In genomic region chr5:135799746-135800145, GRCm38 (mm10) we compare ENCODE assay signal across 11 mouse cellular contexts. TPM values are rescaled to one million over a fixed set of nuclear protein-coding genes. Genes with fewer than 3 reads are reported as not detected.
DNase-seq lines count a peak whose midpoint lies in the region; ATAC-seq and TF ChIP-seq lines count a peak whose summit lies in the region.
"Had no signal": no experiment of that assay in that cellular context is flagged by ENCODE, and none has a peak within 500 bp of the region (broad histone marks: within the 10 kb centered on the region; RNA-seq: fewer than 3 reads in every experiment).

No protein-coding gene starts in this region.

- no peak overlapping the region for H3K27ac ChIP-seq in cerebellum, adult 2 months (ENCODE audit: insufficient read depth, low read length)
- H3K27ac ChIP-seq in layer of hippocampus, adult 2 months, result no peak overlapping the region
- H3K27ac ChIP-seq in embryonic facial prominence, embryonic 11.5 days (replicated peaks; ENCODE audit: low read depth, low read length), result no peak overlapping the region

- DNase-seq in cerebellum, adult 2 months, result no peak
- no peak for DNase-seq in cerebellum, adult 11 months
- peak in 1 of 2 experiments; percentile 36 for DNase-seq in layer of hippocampus, adult 2 months (ENCODE audit: low spot score in 2 of 2)
- DNase-seq in layer of hippocampus, adult 9-10 months (ENCODE audit: low spot score), result no peak
- peak; percentile 43 for DNase-seq in A20 (ENCODE audit: low read depth, low spot score)
- DNase-seq in embryonic facial prominence, embryonic 11.5 days (ENCODE audit: low spot score), result peak; percentile 35
- DNase-seq in thymus, adult 18-20 months, result no peak
- DNase-seq: spleen, adult 18-20 months had no signal

- no peaks in the 10 kb centered on the region for H3K36me3 ChIP-seq in embryonic facial prominence, embryonic 11.5 days (replicated peaks; ENCODE audit: control insufficient read depth, insufficient read depth, low read depth, low read length)

- TF ChIP-seq POLR2A in cerebellum, adult 2 months (IDR thresholded peaks at IDR 0.05; ENCODE audit: borderline replicate concordance, insufficient read depth, low read length), result no peak

- H3K4me1 ChIP-seq in cerebellum, adult 2 months (ENCODE audit: control insufficient read depth, insufficient read depth, low read length), result peaks cover 30% of the 10 kb centered on the region
- H3K4me1 ChIP-seq in embryonic facial prominence, embryonic 11.5 days (ENCODE audit: control insufficient read depth, insufficient read depth, low read length), result 0 out of 2 replicates have a peak, but pooled peaks cover 3% of the 10 kb centered on the region

- no peaks in the 10 kb centered on the region for H3K27me3 ChIP-seq in cerebellum, adult 2 months (ENCODE audit: control insufficient read depth, insufficient read depth, low read length)
- no peaks in the 10 kb centered on the region for H3K27me3 ChIP-seq in embryonic facial prominence, embryonic 11.5 days (ENCODE audit: control insufficient read depth, insufficient read depth, low read length)

- no peak overlapping the region for H3K9ac ChIP-seq in embryonic facial prominence, embryonic 11.5 days (replicated peaks; ENCODE audit: low read length)

- no peak for ATAC-seq in embryonic facial prominence, embryonic 11.5 days (replicated peaks; ENCODE audit: insufficient number of reproducible peaks, low FRiP score, low TSS enrichment, low read depth)
- no peak for ATAC-seq in inflammation-experienced regulatory T-cells, adult 6 months

- H3K9me3 ChIP-seq in embryonic facial prominence, embryonic 11.5 days (replicated peaks; ENCODE audit: control insufficient read depth, low read length), result no peaks in the 10 kb centered on the region

- 56% methylated on average over 4 of the region's 4 CpGs for WGBS in cerebellum, adult 2 months
- 40% methylated on average over 4 of the region's 4 CpGs for WGBS in embryonic facial prominence, embryonic 11.5 days

- H3K4me3 ChIP-seq in cerebellum, adult 2 months (replicated peaks; ENCODE audit: insufficient read depth, low read depth, low read length), result no peak overlapping the region
- H3K4me3 ChIP-seq in layer of hippocampus, adult 2 months, result no peak overlapping the region
- no peak overlapping the region for H3K4me3 ChIP-seq in embryonic facial prominence, embryonic 11.5 days (ENCODE audit: low read depth, low read length)

- peak; percentile 51; the same call in 1 of the 2 replicates for TF ChIP-seq CTCF in cerebellum, adult 2 months (IDR thresholded peaks at IDR 0.05; ENCODE audit: borderline replicate concordance, insufficient read depth, low read depth, low read length)
- TF ChIP-seq CTCF in layer of hippocampus, adult 2 months (conservative IDR thresholded peaks at IDR 0.05), result peak; percentile 81

- H3K4me2 ChIP-seq in embryonic facial prominence, embryonic 11.5 days (ENCODE audit: low read depth, low read length), result no peak overlapping the region

RNA-seq across cellular contexts. Expression of gene Srrm3, which starts 6.9 kb away (rescaled TPM):
- polyA plus RNA-seq in cerebellum, adult 2 months (2012; rRNA removed), result 123 and 131 TPM in 2 replicates
- total RNA-seq in layer of hippocampus, adult 2 months (2021), result 10 to 100 TPM; 80.9 to 81.4 TPM
- 3.2 and 3.3 TPM in 2 replicates for polyA plus RNA-seq in embryonic facial prominence, embryonic 11.5 days (2014; fragmentation: Nextera tagmentation; extraction: Ambion mirVana)
- polyA plus RNA-seq in inflammation-experienced regulatory T-cells, adult 6 months (2017; shearing (Covaris generic)), result not detected
- total RNA-seq: common myeloid progenitor, adult 5-6 weeks; megakaryocyte-erythroid progenitor cell, adult 5-6 weeks had no signal

RNA-seq across cellular contexts. Expression of gene Mdh2, which starts 21.5 kb away (rescaled TPM):
- polyA plus RNA-seq in cerebellum, adult 2 months (2012; rRNA removed), result 676 and 703 TPM in 2 replicates
- 100 to 1,000 TPM; 382 to 388 TPM for total RNA-seq in layer of hippocampus, adult 2 months (2021)
- polyA plus RNA-seq in embryonic facial prominence, embryonic 11.5 days (2014; fragmentation: Nextera tagmentation; extraction: Ambion mirVana), result 567 and 573 TPM in 2 replicates
- polyA plus RNA-seq in inflammation-experienced regulatory T-cells, adult 6 months (2017; shearing (Covaris generic)), result 100 to 1,000 TPM; 604 to 659 (median 643) TPM

RNA-seq across cellular contexts. Expression of gene Styxl1, which starts 21.6 kb away (rescaled TPM):
- 0.26 and 0.62 TPM in 2 replicates for polyA plus RNA-seq in cerebellum, adult 2 months (2012; rRNA removed)
- total RNA-seq in layer of hippocampus, adult 2 months (2021), result not detected
- polyA plus RNA-seq in embryonic facial prominence, embryonic 11.5 days (2014; fragmentation: Nextera tagmentation; extraction: Ambion mirVana), result 0.31 TPM in 1 of 2 replicates, not detected in the other
- 1 to 10 TPM in 1 of 3 experiments, under 1 TPM in 1, not detected in 1; 0.68 to 2.6 TPM for polyA plus RNA-seq in inflammation-experienced regulatory T-cells, adult 6 months (2017; shearing (Covaris generic))
- total RNA-seq: common myeloid progenitor, adult 5-6 weeks; megakaryocyte-erythroid progenitor cell, adult 5-6 weeks had no signal

RNA-seq across cellular contexts. Expression of gene Tmem120a, which starts 55.5 kb away (rescaled TPM):
- polyA plus RNA-seq in cerebellum, adult 2 months (2012; rRNA removed), result 14.8 and 15.6 TPM in 2 replicates
- total RNA-seq in layer of hippocampus, adult 2 months (2021), result 10 to 100 TPM; 16.9 to 19.8 TPM
- 47.1 and 57.3 TPM in 2 replicates for polyA plus RNA-seq in embryonic facial prominence, embryonic 11.5 days (2014; fragmentation: Nextera tagmentation; extraction: Ambion mirVana)
- polyA plus RNA-seq in inflammation-experienced regulatory T-cells, adult 6 months (2017; shearing (Covaris generic)), result 10 to 100 TPM; 31.4 to 58.5 (median 39.4) TPM

Comparison
In these comparisons a context has a peak if more than half of its experiments do, and no peak if none do; other contexts are left out.
1. DNase-seq: peak in A20 (single experiment) and embryonic facial prominence, embryonic 11.5 days (single experiment); none in cerebellum, adult 2 months (0 of 2), cerebellum, adult 11 months (single experiment), layer of hippocampus, adult 9-10 months (single experiment) and thymus, adult 18-20 months (0 of 2).
2. RNA of gene Srrm3, which starts 6.9 kb away (polyA plus RNA-seq): 123 to 131 TPM in cerebellum, adult 2 months; 3.2 to 3.3 TPM in embryonic facial prominence, embryonic 11.5 days and not detected in inflammation-experienced regulatory T-cells, adult 6 months; every median in the first group is over 10 times any median in the second.